Mouse (Mus musculus) limb, embryonic 14.5 days (tissue): ENCODE measurements at regions not wholly inside any gene's neighbourhood (a gene's known extent, or its start where the extent isn't known, plus 50 kb on each side); places are given as distances from the start of the nearest gene placed in this dataset.

ENCODE experiments used
- ATAC-seq: fragments of 200-750 bp; cut with Nextera tagmentation; 2 replicates; pipeline ENCODE4 v1.8.0; 2017; ENCODE audit warnings: low read depth, moderate number of reproducible peaks, moderate TSS enrichment; ENCODE audit not compliant: low FRiP score
- DNase-seq: peaks from one replicate; pipeline ENCODE4 v3.0.0-alpha.2; 2015; ENCODE audit warnings: low spot score
- H3K27ac ChIP-seq: fragments of 300-500 bp; sonication (generic); replicated peaks from 2 replicates; pipeline ENCODE4 v1.5.1; 2014; ENCODE audit warnings: low read depth, mild to moderate bottlenecking, low read length, moderate library complexity, mixed read lengths
- H3K27me3 ChIP-seq: fragments of 300-500 bp; sonication (generic); 2 replicates; pipeline ENCODE4 v1.6.1; 2014; ENCODE audit warnings: low read length, mixed read lengths; ENCODE audit not compliant: control insufficient read depth, insufficient read depth
- H3K36me3 ChIP-seq: fragments of 300-500 bp; sonication (generic); 2 replicates; pipeline ENCODE4 v1.6.1; 2014; ENCODE audit warnings: mild to moderate bottlenecking, low read length, moderate library complexity, mixed read lengths; ENCODE audit not compliant: control insufficient read depth, insufficient read depth
- H3K4me1 ChIP-seq: fragments of 300-500 bp; sonication (generic); 2 replicates; pipeline ENCODE4 v1.6.1; 2014; ENCODE audit warnings: antibody characterized with exemption, low read length, mixed read lengths; ENCODE audit not compliant: control insufficient read depth, insufficient read depth
- H3K4me2 ChIP-seq: fragments of 300-500 bp; sonication (generic); replicated peaks from 2 replicates; pipeline ENCODE4 v1.6.1; 2014; ENCODE audit warnings: low read depth, mild to moderate bottlenecking, low read length, moderate library complexity; ENCODE audit not compliant: severe bottlenecking
- H3K4me3 ChIP-seq: fragments of 300-500 bp; sonication (generic); replicated peaks from 2 replicates; pipeline ENCODE4 v1.5.1; 2014; ENCODE audit warnings: low read length
- H3K9ac ChIP-seq: fragments of 300-500 bp; sonication (generic); 2 replicates; pipeline ENCODE4 v1.6.1; 2014; ENCODE audit warnings: mild to moderate bottlenecking, low read depth, low read length, moderate library complexity; ENCODE audit not compliant: severe bottlenecking
- H3K9me3 ChIP-seq: fragments of 300-500 bp; sonication (generic); 2 replicates; pipeline ENCODE4 v1.6.1; 2016; ENCODE audit warnings: low read length; ENCODE audit not compliant: control insufficient read depth
- POLR2A ChIP-seq: fragments of 200-500 bp; IDR thresholded peaks from 2 replicates; pipeline ENCODE4 v1.8.0; 2012; ENCODE audit warnings: inconsistent platforms, mild to moderate bottlenecking, moderate library complexity, borderline replicate concordance; ENCODE audit not compliant: insufficient read depth, insufficient read length; ENCODE audit errors: extremely low read depth
- WGBS: fragments of 180-500 bp; shearing (Covaris S2); extraction: QIAGEN DNeasy Blood & Tissue Kit; methylation state at CpG from one replicate; pipeline ENCODE4 v1.1.7; 2014; 5-methylcytosine and 5-hydroxymethylcytosine counted together

GRCm38 (mm10) chrX:166757152-166757551 lies 171.6 kb upstream of the Egfl6 start:
- Histone ChIP-seq H3K9ac (no peak overlapping the region), H3K27ac (no peak overlapping the region)
- WGBS = 39% methylated on average over 1 of the region's 1 CpGs

GRCm38 (mm10) chrX:166754967-166755654 lies 169.6 kb upstream of the Egfl6 start:
- H3K36me3 ChIP-seq = no peaks in the 10 kb centered on the region

More at GRCm38 (mm10) chrX:166757152-166757551, 171.6 kb upstream of the Egfl6 start:
- Histone ChIP-seq H3K4me2 (no peak overlapping the region), H3K9me3 (no peaks in the 10 kb centered on the region), H3K4me3 (no peak overlapping the region), H3K4me1 (no peaks in the 10 kb centered on the region), H3K27me3 (no peaks in the 10 kb centered on the region), H3K36me3 (no peaks in the 10 kb centered on the region)
- no peak for ATAC-seq
- no peak for TF ChIP-seq POLR2A
- no peak for DNase-seq

DNA sequence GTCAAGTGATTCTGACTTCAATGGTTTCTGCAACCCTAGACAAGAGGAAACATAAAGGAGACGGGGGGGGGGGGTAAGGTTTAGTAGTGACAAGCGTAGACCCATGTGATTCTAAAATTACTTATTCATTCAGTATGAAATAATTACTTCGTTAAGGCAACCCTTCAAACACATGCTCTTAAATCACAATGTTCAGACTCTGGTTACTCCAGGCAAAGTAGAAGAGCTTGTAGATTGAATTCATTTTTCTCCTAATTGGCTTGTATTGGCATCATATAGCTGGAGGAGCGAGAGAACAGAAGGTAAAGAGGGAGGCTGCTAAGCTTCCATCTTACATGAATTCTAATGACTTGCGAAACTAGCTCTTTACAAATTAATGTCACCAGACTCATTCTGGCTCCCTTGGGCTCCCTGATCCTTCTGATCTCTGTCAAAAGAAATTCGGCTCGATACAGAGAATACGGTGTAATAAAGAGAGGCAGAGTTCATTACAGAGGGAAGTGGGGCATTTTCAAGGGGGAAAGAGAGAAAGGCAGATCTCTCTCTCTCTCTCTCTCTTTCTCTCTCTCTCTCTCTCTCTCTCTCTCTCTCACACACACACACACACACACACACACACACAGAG lies 163.6 kb upstream of the Egfl6 start:
- H3K4me1 ChIP-seq = no peaks in the 10 kb centered on the region
- ATAC-seq = no peak
- no peaks in the 10 kb centered on the region for H3K9me3 ChIP-seq
- TF ChIP-seq POLR2A = no peak
- no peak overlapping the region for H3K4me3 ChIP-seq
- no peak for DNase-seq
- no peak overlapping the region for H3K9ac ChIP-seq
- WGBS = 54% methylated on average over 8 of the region's 8 CpGs
- H3K27ac ChIP-seq = no peak overlapping the region
- no peak overlapping the region for H3K4me2 ChIP-seq
- no peaks in the 10 kb centered on the region for H3K36me3 ChIP-seq
- no peaks in the 10 kb centered on the region for H3K27me3 ChIP-seq

More at GRCm38 (mm10) chrX:166754967-166755654, 169.6 kb upstream of the Egfl6 start:
- no peak overlapping the region for H3K4me2 ChIP-seq
- no peaks in the 10 kb centered on the region for H3K9me3 ChIP-seq
- no peak for DNase-seq
- no peaks in the 10 kb centered on the region for H3K27me3 ChIP-seq
- WGBS = 79% methylated on average over 3 of the region's 3 CpGs
- no peak overlapping the region for H3K9ac ChIP-seq
- no peaks in the 10 kb centered on the region for H3K4me1 ChIP-seq
- H3K4me3 ChIP-seq = no peak overlapping the region
- no peak for TF ChIP-seq POLR2A
- ATAC-seq = no peak
- H3K27ac ChIP-seq = no peak overlapping the region

DNA sequence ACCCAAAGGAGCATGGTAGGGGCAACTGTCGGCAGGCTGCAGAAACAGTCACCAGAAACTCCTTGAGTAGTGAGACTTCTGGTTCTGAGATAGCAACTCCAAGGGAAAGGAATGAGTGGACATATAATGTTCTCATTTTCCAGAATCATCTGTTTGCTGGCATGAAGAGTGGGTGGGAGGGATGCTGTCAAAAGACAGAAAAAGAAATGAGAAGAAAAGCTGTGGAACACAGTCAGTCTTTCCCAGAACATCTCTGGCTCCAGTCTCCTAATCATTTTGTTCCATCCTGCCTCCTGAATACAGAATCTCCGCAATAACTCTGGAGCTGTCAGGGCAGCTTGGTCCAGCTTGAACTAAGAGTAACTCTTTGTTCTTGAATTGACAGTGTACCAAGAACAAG lies 145.8 kb upstream of the Egfl6 start:
- no peak overlapping the region for H3K9ac ChIP-seq
- no peaks in the 10 kb centered on the region for H3K36me3 ChIP-seq
- ATAC-seq (no peak), DNase-seq (no peak)
- no peaks in the 10 kb centered on the region for H3K9me3 ChIP-seq
- H3K4me3 ChIP-seq = no peak overlapping the region
- no peak overlapping the region for H3K4me2 ChIP-seq
- no peaks in the 10 kb centered on the region for H3K4me1 ChIP-seq
- no peak for TF ChIP-seq POLR2A
- 76% methylated on average over 2 of the region's 2 CpGs for WGBS
- no peak overlapping the region for H3K27ac ChIP-seq
- H3K27me3 ChIP-seq = no peaks in the 10 kb centered on the region

GRCm38 (mm10) chrX:166728622-166728928 lies 143.1 kb upstream of the Egfl6 start:
- H3K36me3 ChIP-seq = no peaks in the 10 kb centered on the region
- 0 out of 2 replicates have a peak, but pooled peaks cover 2% of the 10 kb centered on the region for H3K4me1 ChIP-seq
- WGBS = 78% methylated on average over 2 of the region's 2 CpGs
- DNase-seq (no peak), ATAC-seq (no peak)
- no peak overlapping the region for H3K4me2 ChIP-seq
- H3K4me3 ChIP-seq = no peak overlapping the region
- no peaks in the 10 kb centered on the region for H3K27me3 ChIP-seq
- H3K9me3 ChIP-seq = no peaks in the 10 kb centered on the region
- no peak overlapping the region for H3K9ac ChIP-seq
- no peak overlapping the region for H3K27ac ChIP-seq
- TF ChIP-seq POLR2A = no peak
